Mouse (Mus musculus) cerebellum, adult 11-12 months (tissue): ENCODE data around the gene Phlda1.

Experiments
- DNase-seq: peaks from one replicate; pipeline ENCODE4 v3.0.0; 2022

Gene Phlda1

DNA sequence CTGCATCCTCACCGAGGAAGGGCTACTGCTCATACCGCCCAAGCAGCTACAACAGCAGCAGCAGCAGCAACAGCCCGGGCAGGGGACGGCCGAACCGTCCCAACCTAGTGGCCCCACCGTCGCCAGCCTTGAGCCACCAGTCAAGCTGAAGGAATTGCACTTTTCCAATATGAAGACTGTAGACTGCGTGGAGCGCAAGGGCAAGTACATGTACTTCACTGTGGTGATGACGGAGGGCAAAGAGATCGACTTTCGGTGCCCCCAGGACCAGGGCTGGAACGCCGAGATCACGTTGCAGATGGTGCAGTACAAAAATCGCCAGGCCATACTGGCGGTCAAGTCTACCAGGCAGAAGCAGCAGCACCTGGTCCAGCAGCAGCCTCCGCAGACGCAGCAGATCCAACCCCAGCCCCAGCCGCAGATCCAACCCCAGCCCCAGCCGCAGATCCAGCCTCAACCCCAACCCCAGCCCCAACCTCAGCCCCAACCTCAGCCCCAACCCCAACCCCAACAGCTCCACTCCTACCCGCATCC, 907 bp downstream of the Phlda1 start:
- no peak for DNase-seq

DNA sequence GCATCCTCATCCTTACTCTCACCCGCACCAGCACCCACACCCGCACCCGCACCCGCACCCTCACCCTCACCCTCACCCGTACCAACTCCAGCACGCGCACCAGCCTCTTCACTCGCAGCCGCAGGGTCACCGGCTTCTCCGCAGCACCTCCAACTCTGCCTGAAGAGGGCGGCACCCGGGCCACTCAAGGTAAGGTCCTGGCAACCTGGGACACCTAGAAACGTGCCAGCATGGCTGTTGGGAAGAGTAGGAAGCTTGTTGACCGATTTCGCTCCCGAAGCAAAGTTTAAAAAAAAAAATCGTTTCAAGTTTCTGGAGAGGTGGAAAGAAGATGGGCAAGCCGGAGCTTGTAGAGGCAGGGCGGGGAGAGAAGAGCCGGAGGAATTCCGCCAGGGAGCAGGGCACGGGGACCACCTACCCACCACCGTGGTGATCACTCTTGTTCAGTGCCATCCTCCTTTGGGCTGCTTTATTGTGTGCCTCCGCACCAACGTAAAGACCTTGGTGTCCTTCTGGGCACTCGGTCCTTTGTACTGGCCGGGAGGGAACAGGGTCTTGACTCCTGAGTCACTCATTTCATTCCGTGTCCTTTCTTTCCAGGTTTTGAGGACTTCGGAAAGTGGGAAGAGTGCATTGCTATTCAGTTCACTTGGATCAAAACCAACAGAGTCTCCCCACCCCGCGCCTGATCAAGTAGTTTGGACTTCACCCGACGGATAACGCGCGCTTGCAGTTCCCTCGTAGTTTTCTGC, 1.6 kb downstream of the Phlda1 start:
- DNase-seq, result peak; percentile 67

DNA sequence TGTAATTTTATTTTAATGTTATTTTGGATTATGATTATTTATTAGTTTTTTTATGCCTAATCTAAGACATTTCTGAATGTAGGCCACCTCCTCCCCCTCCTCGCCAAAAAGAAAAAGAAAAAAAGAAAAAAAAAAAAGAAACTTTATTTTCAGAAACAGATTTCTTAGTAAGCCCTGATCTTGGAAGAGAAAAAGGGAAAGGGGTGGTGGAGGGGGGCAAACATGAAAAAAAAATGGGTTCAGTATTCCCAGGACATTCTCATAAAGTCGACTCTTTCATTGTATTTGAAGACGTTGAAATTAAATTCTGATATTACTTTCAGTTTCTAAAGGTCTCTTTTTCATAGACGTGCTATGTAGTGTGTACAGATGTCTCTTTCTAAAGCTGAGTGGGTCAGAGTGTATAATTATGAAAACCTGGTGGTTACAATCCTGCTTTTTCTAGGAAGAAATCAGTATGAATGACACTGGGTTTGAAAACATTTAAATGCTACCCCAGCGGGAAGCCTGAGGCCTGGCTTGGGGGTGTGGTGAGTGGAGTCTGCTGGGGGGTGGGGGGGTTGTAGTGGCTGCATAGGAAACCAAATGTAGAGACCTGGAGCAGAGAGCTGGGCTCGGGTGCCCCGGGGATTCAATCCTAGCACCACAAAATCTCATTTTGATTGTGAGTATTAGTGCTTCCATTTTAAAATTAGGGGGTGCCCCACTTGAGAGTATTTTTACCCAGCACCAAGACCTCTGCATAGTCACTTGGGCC, 2.4 kb downstream of the Phlda1 start:
- DNase-seq, result no peak

GRCm38 (mm10) chr10:111509103-111509784, 3.2 kb downstream of the Phlda1 start:
- no peak for DNase-seq

- no peak for DNase-seq
These were observed 3.9 kb downstream of the Phlda1 start for GRCm38 (mm10) chr10:111509981-111510380.

GRCm38 (mm10) chr10:111510798-111511197, 4.7 kb downstream of the Phlda1 start:
- DNase-seq, result no peak

DNA sequence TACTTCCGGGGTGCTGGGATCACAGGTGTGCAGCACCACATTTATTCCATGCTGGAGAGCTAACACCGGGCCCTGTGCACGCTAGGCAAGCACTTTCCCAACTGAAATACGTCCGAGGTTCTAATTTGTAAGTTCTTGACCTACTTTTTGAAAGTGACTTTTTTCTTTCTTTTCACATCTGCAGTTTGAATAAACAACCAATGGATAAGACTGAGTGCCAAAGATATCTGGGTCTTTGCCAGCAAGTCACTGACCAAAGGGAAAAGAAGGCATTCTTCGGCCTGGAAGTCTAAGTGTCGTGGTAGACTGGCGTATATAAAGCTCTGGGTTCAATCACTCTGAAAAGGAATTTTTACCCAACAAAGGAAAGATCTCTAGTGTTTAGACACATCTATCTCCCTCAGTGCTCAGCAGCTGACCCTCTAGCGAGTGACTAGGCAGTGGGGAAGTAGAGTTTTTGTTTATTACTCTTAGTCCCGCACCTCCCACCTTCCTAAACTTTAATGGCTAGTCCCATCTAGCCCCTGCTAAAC, 6.0 kb downstream of the Phlda1 start:
- DNase-seq, result no peak

DNA sequence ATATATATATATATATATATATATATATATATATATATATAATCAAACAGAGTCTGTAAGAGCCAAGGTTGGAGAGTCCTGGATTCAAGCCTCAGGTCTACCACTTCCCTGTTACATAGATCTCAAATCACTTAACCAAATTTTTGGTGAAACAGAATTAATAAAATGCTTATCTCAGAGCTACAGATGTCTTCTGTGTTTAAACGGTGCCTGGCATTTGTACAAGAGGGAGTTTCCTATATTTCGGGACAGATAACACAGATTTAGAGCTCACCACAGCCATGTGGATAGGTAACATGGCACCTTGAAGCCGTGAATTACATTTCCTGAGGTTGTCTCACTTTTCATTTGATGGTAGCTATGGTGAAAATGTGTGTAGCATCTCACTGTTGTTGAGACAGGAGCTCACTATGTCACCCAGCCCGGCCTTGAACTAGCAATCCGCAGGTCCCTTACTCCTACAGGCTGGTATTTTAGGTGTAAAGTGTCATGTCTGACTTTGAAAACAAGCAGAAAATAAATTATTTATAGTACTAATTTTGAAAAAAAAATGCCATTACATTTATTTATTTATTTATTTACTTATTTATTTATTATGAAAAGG, 8.3 kb downstream of the Phlda1 start:
- no peak for DNase-seq

GRCm38 (mm10) chr10:111515071-111516010, 9.3 kb downstream of the Phlda1 start:
- DNase-seq, result no peak

DNA sequence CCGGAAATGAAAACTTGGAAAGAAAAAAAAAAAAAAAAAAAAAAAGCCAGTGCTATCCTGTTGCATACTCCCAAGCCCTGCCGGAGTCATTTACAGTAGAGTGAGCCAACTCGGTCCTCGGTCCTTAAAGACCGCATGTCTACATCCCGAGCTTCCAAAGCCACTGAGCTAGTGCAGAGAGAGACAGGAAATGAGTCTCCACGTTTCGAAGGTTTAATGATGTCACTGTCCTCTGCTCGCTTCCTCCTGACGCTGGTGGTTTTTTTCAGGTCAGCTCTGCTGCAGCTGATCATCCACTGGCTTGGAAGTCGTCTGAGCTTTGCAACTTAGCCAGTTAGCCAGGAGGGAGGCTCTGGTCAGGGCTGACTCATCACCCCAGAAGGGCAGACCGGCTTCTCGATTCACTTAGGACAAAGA, 10.1 kb downstream of the Phlda1 start:
- no peak for DNase-seq

GRCm38 (mm10) chr10:111516804-111517436, 10.8 kb downstream of the Phlda1 start:
- DNase-seq, result no peak

- no peak for DNase-seq
These were observed 12.3 kb downstream of the Phlda1 start for GRCm38 (mm10) chr10:111518350-111518749.

DNA sequence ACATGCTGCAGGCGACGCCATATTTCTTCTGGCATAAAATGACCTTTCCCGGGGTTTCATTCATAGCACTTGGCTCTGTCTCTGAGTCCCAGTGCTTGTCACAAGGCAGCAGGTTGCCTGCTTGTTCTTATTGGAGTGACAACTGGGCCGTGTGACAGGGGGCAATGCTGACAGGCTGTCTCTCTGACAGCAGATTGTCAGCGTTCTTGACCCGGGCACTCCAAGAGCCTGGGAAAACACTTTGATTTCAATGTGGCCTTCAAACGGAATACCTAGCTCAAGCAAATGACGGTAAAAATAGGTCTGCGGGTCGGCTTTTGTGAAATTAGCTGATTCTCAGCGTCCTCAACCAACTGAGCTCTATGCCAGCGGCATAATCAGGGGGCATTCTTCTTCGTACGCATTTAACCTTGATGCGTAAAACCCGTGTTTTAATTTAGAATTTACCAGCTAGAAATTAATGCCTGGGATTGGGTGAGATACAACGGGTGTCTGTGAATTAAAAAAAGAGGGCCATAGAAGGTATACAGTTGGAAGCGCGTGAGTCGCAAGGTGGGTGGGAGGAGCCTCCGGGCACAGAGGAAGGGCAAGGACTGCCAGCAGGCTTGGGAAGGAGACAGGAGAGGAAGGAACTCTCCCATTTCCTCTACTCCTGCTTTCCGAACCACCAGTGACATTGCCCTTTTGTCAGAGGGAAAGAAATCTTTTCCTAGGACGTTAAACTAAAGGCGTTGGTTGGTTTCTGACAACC, 13.7 kb downstream of the Phlda1 start:
- peak; percentile 64 for DNase-seq

- DNase-seq, result peak; percentile 49
These were observed 14.5 kb downstream of the Phlda1 start for GRCm38 (mm10) chr10:111520621-111521020.

DNA sequence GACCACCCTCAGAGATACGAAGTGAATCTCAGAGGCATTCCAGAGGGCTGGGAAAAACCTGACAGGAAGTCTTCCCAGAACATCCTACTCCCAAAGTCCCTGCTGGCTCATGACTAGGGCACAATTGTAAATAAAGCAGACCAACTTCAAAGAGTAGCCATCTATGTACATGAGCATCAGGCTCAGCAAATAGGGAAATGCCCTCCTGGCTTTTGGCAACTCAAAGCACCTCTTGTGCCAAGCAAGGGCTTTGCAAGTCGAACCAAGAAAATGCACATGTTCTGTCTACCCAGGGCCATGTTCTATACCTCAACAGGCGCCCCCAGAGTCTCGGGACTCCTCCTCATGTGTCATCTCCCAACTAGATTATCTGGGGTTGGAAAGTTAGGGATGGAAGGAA, 15.6 kb downstream of the Phlda1 start:
- no peak for DNase-seq

GRCm38 (mm10) chr10:111522230-111522629, 16.1 kb downstream of the Phlda1 start:
- no peak for DNase-seq

- DNase-seq, result no peak
These were observed 17.8 kb downstream of the Phlda1 start for GRCm38 (mm10) chr10:111523894-111524293.

DNA sequence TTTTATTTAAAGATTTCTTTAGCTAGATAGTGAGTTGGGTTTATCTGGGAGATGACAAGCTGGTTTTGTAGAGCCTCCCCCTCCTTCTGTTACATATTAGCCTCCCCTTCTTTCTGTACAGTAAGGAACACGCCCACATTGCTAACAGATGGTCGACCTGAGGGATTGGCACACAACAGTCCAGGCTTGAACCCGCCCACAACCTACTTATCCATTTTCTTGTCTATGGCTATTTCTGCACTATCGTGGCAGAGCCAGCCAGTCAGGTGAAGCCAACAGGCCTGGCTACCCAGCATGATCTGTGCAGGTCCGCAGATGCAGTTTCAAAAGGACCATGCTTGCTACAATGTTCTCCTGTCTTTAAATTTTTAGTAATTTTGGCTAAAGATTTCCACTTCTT, 21.0 kb downstream of the Phlda1 start:
- peak; percentile 79 for DNase-seq

GRCm38 (mm10) chr10:111527613-111528012, 21.5 kb downstream of the Phlda1 start:
- DNase-seq, result no peak

DNA sequence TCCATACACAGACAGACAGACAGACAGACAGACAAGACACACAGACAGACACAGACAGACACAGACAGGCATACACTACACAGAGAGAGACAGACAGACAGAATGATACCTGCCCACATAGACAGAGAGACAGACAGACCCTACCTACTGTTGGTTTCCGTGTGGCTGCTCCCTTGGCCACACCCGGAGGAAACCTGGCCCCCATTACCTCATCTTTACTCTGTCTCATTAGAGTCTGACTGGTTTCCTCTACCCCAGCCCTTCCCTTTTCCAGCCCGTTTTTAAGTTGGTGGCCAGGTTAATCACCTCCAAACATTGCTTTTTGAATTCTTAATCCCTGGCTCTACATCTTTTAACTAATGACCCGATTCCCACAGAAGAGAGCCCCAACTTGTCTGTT, 22.2 kb downstream of the Phlda1 start:
- no peak for DNase-seq
